Mouse (Mus musculus) mesoderm, embryonic 11.5 days (tissue): ENCODE data around the gene Mtch1.
"Not testable (repeated sequence)": the region's sequence is repeated elsewhere in the genome, so short reads cannot be mapped to it uniquely, and the experiment has no call there.

Source experiments
- DNase-seq: peaks from one replicate; pipeline ENCODE4 v3.0.0-alpha.2; 2012; ENCODE audit warnings: low read depth, low spot score

The Mtch1 gene

GRCm38 (mm10) chr17:29361982-29362691 lies 14.4 kb upstream of the Mtch1 start:
- DNase-seq, result peak; percentile 48

DNA sequence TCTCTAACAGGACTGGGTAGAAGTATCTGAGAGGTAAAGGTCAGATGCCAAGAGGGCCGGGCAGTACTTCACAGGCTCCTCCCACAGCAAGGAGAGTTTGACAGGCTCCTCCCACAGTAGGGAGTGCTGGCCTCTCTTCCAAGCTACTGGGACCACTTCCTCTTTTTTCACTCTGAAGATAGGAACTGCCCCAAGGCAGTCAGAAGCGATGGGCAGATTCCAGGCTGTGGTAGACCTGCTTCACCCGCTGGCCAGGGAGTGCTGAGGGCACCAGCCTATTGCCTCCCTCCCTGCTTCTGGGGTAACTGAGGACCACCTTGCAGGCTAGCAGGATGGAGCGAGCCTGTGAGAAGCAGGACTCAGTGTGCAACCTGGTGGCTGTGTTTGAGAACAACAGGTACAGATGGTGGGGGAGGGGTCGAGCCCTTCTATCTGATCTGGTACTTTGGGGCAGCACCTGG lies 13.1 kb upstream of the Mtch1 start, which contains the start of gene Fgd2:
Gene Fgd2 (plus strand): TSS at position 154 of the 461 bp plus-strand sequence.
- no peak for DNase-seq

GRCm38 (mm10) chr17:29358928-29359327 lies 11.2 kb upstream of the Mtch1 start:
- no peak for DNase-seq

DNA sequence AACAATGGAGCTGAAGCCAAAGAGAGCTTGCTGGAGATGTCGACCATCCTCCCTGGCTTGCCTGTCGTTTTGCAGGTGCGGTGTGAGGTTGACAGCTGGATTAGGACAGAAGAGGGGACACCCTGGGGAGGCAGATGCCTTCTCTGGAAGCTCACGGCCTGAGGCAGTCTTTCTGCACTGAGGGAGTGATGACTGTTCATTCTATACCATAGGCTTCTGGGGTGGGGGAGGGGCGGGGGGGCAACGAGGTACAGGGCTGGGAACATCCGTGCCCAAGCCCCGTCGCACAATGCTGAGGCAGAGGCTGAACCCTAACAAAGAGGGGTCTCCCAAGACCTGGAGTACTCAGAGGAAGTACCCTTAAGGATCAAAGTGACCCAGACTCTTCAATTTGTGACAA lies 9.1 kb upstream of the Mtch1 start:
- no peak for DNase-seq

GRCm38 (mm10) chr17:29356479-29356856 lies 8.7 kb upstream of the Mtch1 start:
- DNase-seq, result peak; percentile 90

DNA sequence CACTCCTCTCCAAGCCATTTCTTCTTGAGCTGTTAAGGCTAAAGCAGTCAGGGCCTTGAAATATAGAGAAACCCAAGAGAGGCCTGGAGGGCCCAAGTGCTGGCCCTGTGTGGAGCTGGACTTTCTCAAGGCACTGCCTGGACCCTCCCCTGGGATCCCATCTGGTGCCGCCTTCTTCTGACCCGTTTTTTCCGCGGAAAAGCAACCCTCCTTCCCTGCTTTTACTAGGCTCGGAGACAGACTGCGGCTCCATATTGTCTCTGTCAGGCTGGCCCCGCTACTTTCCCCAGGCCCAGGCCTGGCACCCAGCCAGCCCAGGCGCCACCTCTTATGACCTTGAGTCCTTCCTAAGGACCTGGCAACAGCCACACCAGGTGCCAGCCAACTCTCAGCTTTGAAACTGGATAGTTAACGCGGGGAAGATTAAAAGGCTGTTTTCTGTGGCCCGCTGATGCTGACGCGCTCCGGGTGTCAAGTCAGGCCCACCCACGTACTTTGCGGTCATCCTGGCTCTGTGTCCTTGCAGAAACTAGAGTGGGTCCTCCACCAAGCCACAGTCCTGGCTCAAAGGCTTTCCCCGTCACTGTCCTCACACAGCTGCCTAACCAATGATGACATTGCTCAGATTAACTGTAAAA lies 8.2 kb upstream of the Mtch1 start:
- peak; percentile 49 for DNase-seq

DNA sequence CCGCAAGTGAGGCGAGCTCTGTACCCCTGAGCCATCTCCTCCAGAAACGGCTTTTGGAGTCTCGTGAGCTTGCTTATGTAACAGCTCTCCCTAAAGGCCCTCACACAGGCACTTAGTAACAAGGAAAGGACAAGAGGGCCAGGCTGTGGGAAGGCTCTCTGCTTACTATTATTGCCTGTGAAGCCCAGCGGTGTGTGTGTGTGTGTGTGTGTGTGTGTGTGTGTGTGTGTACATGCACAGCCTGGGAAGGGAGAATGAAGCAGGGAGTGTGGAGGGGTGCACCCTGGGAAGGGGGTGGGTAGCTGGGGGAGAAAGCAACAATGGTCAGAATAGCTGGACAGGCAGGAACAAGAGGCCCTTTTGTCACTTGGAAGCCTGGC lies 7.7 kb upstream of the Mtch1 start:
- DNase-seq, result peak; percentile 40

GRCm38 (mm10) chr17:29351056-29351455 lies 3.3 kb upstream of the Mtch1 start:
- not testable (repeated sequence) for DNase-seq

DNA sequence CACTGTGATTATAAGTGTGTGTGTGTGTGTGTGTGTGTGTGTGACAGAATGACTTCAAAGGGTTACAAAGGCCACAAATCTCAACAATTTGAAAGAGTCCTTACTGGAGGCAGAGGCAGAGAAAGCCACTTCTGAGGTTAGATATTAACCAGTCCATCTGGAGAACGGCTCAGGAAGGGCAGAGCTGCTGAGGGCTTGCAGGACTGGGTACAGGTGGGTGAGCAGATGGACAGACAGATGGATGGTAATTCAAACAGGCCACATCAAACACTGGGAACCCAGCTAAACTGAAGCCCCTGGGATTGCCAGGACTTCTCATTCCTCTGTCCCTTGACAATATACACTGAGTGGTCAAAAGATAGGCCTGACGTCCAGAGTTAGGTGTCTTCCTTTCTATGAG lies 1.3 kb upstream of the Mtch1 start:
- DNase-seq, result no peak

- DNase-seq, result no peak
Observed at GRCm38 (mm10) chr17:29347126-29347644, 549 bp downstream of the Mtch1 start.

DNA sequence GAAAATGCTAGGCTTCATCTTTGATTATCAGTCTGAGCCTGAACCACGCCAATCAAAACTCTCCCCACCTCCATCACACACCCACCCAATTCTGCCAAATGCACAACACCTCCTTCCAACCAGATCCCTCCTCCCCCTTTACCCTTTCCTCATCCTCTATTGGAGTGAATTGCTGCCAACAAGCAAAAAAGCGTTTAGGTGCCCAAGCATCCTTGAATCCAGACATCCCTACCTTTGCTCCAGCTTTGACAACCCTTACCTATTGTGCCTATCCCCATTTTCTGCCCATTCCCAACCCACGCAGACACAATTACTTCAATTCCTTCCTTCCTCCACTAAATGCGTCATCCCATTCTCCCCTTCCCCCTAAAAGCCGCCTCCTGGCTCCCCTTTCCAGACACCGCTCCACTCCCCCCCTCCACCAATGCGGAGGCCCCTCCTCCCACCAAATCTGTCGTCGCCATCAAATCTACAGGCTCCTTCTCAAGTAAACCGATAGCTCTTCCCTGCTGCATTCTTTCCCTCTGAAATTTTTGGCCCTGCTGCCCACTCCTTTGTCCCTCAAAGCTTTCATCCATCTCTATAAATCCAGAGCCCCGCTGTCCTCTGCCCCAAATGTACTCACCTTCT lies 1.1 kb downstream of the Mtch1 start:
- DNase-seq, result peak; percentile 65

DNA sequence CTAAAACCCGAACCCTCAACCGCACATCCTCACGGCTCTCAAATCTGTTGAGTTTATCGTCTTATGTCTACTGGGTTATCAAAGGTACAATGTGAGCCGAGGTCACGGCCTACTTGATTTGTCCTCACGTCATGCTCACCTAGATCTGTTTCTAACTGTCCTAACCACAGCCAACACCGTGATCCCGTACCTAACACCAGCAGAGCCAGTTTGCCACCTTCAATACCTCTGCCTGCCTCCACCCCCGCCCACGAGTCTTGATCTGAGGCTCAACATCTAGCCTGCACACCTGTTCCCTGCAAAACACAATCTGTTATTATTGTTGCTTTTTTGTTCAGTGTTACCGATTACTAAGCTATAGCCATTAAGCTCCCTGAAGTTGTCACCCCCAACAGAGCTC lies 2.5 kb downstream of the Mtch1 start:
- DNase-seq, result no peak

GRCm38 (mm10) chr17:29343241-29343640 lies 4.5 kb downstream of the Mtch1 start:
- DNase-seq, result no peak

GRCm38 (mm10) chr17:29342010-29342910 lies 5.5 kb downstream of the Mtch1 start:
- peak; percentile 60 for DNase-seq

GRCm38 (mm10) chr17:29341591-29342003 lies 6.1 kb downstream of the Mtch1 start:
- DNase-seq, result no peak

- no peak for DNase-seq
Observed at GRCm38 (mm10) chr17:29340406-29341261, 7.1 kb downstream of the Mtch1 start.

- no peak for DNase-seq
Observed at GRCm38 (mm10) chr17:29339170-29339768, 8.5 kb downstream of the Mtch1 start.

GRCm38 (mm10) chr17:29337979-29338823 lies 9.5 kb downstream of the Mtch1 start:
- DNase-seq, result no peak
